Mouse (Mus musculus) adrenal gland, postnatal 10 days (tissue): ENCODE measurements around the gene Klhl31. TPM values are rescaled to one million over a fixed set of nuclear protein-coding genes. Genes with fewer than 3 reads are reported as not detected.
A peak's percentile ranks its signal among the peaks of the same experiment; 100 is the strongest.

Experiments
- DNase-seq: peaks from one replicate; pipeline ENCODE4 v3.0.0; 2021; ENCODE audit warnings: mixed read lengths
- long read RNA-seq, 2 experiments: library from polyadenylated mRNA; stranded (forward); transcript quantifications; one replicate each; pipeline ENCODE4 v2.0.0; 2021
- total RNA-seq, 2 experiments: library from RNA; stranded (reverse); gene quantifications; 2 replicates each; pipeline ENCODE4 v1.2.3; 2021

The Klhl31 gene
- total RNA-seq, result 10 to 100 TPM in 1 of 2 experiments, 1 to 10 TPM in 1; 6.7 to 19.3 TPM
- long read RNA-seq, experiment 1, full-length matches to known transcripts, result 2 of 2 reads
- long read RNA-seq, experiment 1, partial matches to known transcripts, result 0 of 2 reads
- long read RNA-seq, experiment 1, other reads (novel, unspliced or antisense), result 0 of 2 reads
- long read RNA-seq, experiment 2, result 0 reads

- DNase-seq, result no peak
These were observed at the start of gene Klhl31 for GRCm38 (mm10) chr9:77636450-77636951. Gene Klhl31 (plus strand): TSS chr9:77636500.

- DNase-seq, result no peak
These were observed 49.3 kb upstream of the Klhl31 start for GRCm38 (mm10) chr9:77586806-77587591.

GRCm38 (mm10) chr9:77587616-77588015 lies 48.7 kb upstream of the Klhl31 start:
- peak; percentile 33 for DNase-seq

GRCm38 (mm10) chr9:77589496-77589895 lies 46.8 kb upstream of the Klhl31 start:
- DNase-seq, result no peak

- DNase-seq, result no peak
These were observed 43.9 kb upstream of the Klhl31 start for GRCm38 (mm10) chr9:77592423-77592822.

- DNase-seq, result no peak
These were observed 41.2 kb upstream of the Klhl31 start for GRCm38 (mm10) chr9:77595006-77595626.

GRCm38 (mm10) chr9:77596355-77596754 lies 39.9 kb upstream of the Klhl31 start:
- peak; percentile 87 for DNase-seq

GRCm38 (mm10) chr9:77598560-77598959 lies 37.7 kb upstream of the Klhl31 start:
- DNase-seq, result no peak

- DNase-seq, result no peak
These were observed 33.7 kb upstream of the Klhl31 start for GRCm38 (mm10) chr9:77602302-77603266.

- DNase-seq, result no peak
These were observed 32.3 kb upstream of the Klhl31 start for GRCm38 (mm10) chr9:77603965-77604509.

GRCm38 (mm10) chr9:77607295-77607694 lies 29.0 kb upstream of the Klhl31 start:
- DNase-seq, result no peak

- peak; percentile 71 for DNase-seq
These were observed 28.5 kb upstream of the Klhl31 start for GRCm38 (mm10) chr9:77607840-77608239.

GRCm38 (mm10) chr9:77610811-77611210 lies 25.5 kb upstream of the Klhl31 start:
- no peak for DNase-seq

- DNase-seq, result no peak
These were observed 24.0 kb upstream of the Klhl31 start for GRCm38 (mm10) chr9:77612349-77612748.

- no peak for DNase-seq
These were observed 20.4 kb upstream of the Klhl31 start for GRCm38 (mm10) chr9:77615868-77616267.

- DNase-seq, result no peak
These were observed 19.5 kb upstream of the Klhl31 start for GRCm38 (mm10) chr9:77616796-77617195.

GRCm38 (mm10) chr9:77617751-77618150 lies 18.5 kb upstream of the Klhl31 start:
- no peak for DNase-seq

GRCm38 (mm10) chr9:77618392-77618791 lies 17.9 kb upstream of the Klhl31 start:
- DNase-seq, result no peak

- no peak for DNase-seq
These were observed 16.2 kb upstream of the Klhl31 start for GRCm38 (mm10) chr9:77620077-77620476.

- peak; percentile 34 for DNase-seq
These were observed 15.8 kb upstream of the Klhl31 start for GRCm38 (mm10) chr9:77620482-77620881.

GRCm38 (mm10) chr9:77622874-77623273 lies 13.4 kb upstream of the Klhl31 start:
- no peak for DNase-seq
